Comparison of ENCODE assay signal across 12 mouse cellular contexts in genomic region chr3:100394911-100395604, GRCm38 (mm10).
DNase-seq lines count a peak whose midpoint lies in the region; ATAC-seq lines count a peak whose summit lies in the region.
"Had no signal": no experiment of that assay in that cellular context is flagged by ENCODE, and none has a peak within 500 bp of the region (broad histone marks: within the 10 kb centered on the region; RNA-seq: fewer than 3 reads in every experiment).

No protein-coding gene starts in this region.

- WGBS in heart, embryonic 12.5 days: 60% methylated on average over 9 of the region's 9 CpGs
- WGBS in limb, embryonic 11.5 days: 20% methylated on average over 9 of the region's 9 CpGs

- 0 out of 2 replicates have a peak, but pooled peaks cover 2% of the 10 kb centered on the region for H3K27me3 ChIP-seq in heart, embryonic 12.5 days (replicated peaks)
- H3K27me3 ChIP-seq in limb, embryonic 11.5 days (ENCODE audit: control insufficient read depth, insufficient read depth, low read length): no peaks in the 10 kb centered on the region

- intact Hi-C loops in left cerebral cortex, postnatal 25 days (cut with DNase I): no loop called here

- no peak overlapping the region for H3K4me3 ChIP-seq in heart, embryonic 12.5 days
- no peak overlapping the region for H3K4me3 ChIP-seq in limb, embryonic 11.5 days (ENCODE audit: low read depth, low read length)
- H3K4me3 ChIP-seq: liver, embryonic 12.5 days had no signal

- no peaks in the 10 kb centered on the region for H3K9me3 ChIP-seq in heart, embryonic 12.5 days (replicated peaks)
- H3K9me3 ChIP-seq in limb, embryonic 11.5 days (ENCODE audit: control insufficient read depth, low read length): no peaks in the 10 kb centered on the region
- H3K9me3 ChIP-seq: liver, embryonic 12.5 days had no signal

- H3K4me1 ChIP-seq in heart, embryonic 12.5 days (replicated peaks): no peaks in the 10 kb centered on the region; the same call in 1 of the 2 replicates
- peaks cover 10% of the 10 kb centered on the region for H3K4me1 ChIP-seq in limb, embryonic 11.5 days (ENCODE audit: control insufficient read depth, insufficient read depth, low read length)
- H3K4me1 ChIP-seq: liver, embryonic 12.5 days had no signal

- DNase-seq in heart, adult 9 months (ENCODE audit: low spot score in 2 of 2): peak; percentile 15 to 39
- DNase-seq in embryo, embryonic 10 days (ENCODE audit: low spot score): peak; percentile 18
- peak; percentile 63 for DNase-seq in gastrocnemius, postnatal 25 days
- DNase-seq in limb, embryonic 11.5 days (ENCODE audit: low spot score): peak; percentile 50
- no peak for DNase-seq in right cerebral cortex, postnatal 10 days (ENCODE audit: low spot score in 2 of 2)
- DNase-seq in left cerebral cortex, adult 11 months (ENCODE audit: low spot score): no peak
- no peak for DNase-seq in left cerebral cortex, postnatal 25 days (ENCODE audit: low spot score in 2 of 2)
- DNase-seq: adrenal gland, postnatal 36 days; right cerebral cortex, postnatal 25 days; thymus, postnatal 4 days had no signal

- H3K9ac ChIP-seq in heart, embryonic 12.5 days: no peak overlapping the region
- H3K9ac ChIP-seq in limb, embryonic 11.5 days (ENCODE audit: low read length): no peak overlapping the region; the same call in 1 of the 2 replicates
- H3K9ac ChIP-seq: liver, embryonic 12.5 days had no signal

- no peak; the same call in 1 of the 2 replicates for ATAC-seq in heart, embryonic 12.5 days (ENCODE audit: insufficient number of reproducible peaks, low FRiP score)
- no peak for ATAC-seq in limb, embryonic 11.5 days (ENCODE audit: insufficient number of reproducible peaks, low FRiP score, low TSS enrichment, low read depth)
- ATAC-seq: liver, embryonic 12.5 days had no signal

- no peak overlapping the region for H3K27ac ChIP-seq in heart, embryonic 12.5 days (ENCODE audit: poor library complexity, severe bottlenecking)
- peak overlapping the region; percentile 30; the same call in 1 of the 2 replicates for H3K27ac ChIP-seq in limb, embryonic 11.5 days (replicated peaks; ENCODE audit: low read depth, low read length)
- H3K27ac ChIP-seq: liver, embryonic 12.5 days had no signal

- H3K36me3 ChIP-seq in heart, embryonic 12.5 days: no peaks in the 10 kb centered on the region
- no peaks in the 10 kb centered on the region for H3K36me3 ChIP-seq in limb, embryonic 11.5 days (ENCODE audit: control insufficient read depth, insufficient read depth, low read length)
- H3K36me3 ChIP-seq: liver, embryonic 12.5 days had no signal

- no peak overlapping the region for H3K4me2 ChIP-seq in heart, embryonic 12.5 days
- no peak overlapping the region for H3K4me2 ChIP-seq in limb, embryonic 11.5 days (ENCODE audit: low read depth, severe bottlenecking)
- H3K4me2 ChIP-seq: liver, embryonic 12.5 days had no signal

Comparison
In these comparisons a context has a peak if more than half of its experiments do, and no peak if none do; other contexts are left out.
1. DNase-seq: peak in heart, adult 9 months (2 of 2), embryo, embryonic 10 days (single experiment), gastrocnemius, postnatal 25 days (single experiment) and limb, embryonic 11.5 days (single experiment); none in right cerebral cortex, postnatal 10 days (0 of 2), left cerebral cortex, adult 11 months (single experiment) and left cerebral cortex, postnatal 25 days (0 of 2).